Mouse (Mus musculus) spleen, adult 2 months (tissue): ENCODE measurements around the gene Serpina3m. TPM values are rescaled to one million over a fixed set of nuclear protein-coding genes. Genes with fewer than 3 reads are reported as not detected.
"Not testable (repeated sequence)": the region's sequence is repeated elsewhere in the genome, so short reads cannot be mapped to it uniquely, and the experiment has no call there.

Experiments
- DNase-seq, 2 experiments: peaks; one replicate each; pipeline versions ENCODE4 v3.0.0 to v3.0.0-alpha.2; 2012 to 2021; ENCODE audit warnings: low spot score in 2 of 2, low read depth in 1 of 2
- H3K27ac ChIP-seq: fragments of 200-500 bp; 2 replicates; pipeline ENCODE4 v1.5.1; 2012; ENCODE audit warnings: low read length, inconsistent platforms; ENCODE audit not compliant: insufficient read depth
- H3K27me3 ChIP-seq: fragments of 200-500 bp; 2 replicates; pipeline ENCODE4 v1.6.1; 2012; ENCODE audit warnings: mild to moderate bottlenecking, moderate library complexity, low read length, inconsistent platforms; ENCODE audit not compliant: control insufficient read depth, insufficient read depth
- H3K36me3 ChIP-seq: fragments of 200-500 bp; 2 replicates; pipeline ENCODE4 v1.6.1; 2012; ENCODE audit warnings: mild to moderate bottlenecking, low read length, inconsistent platforms; ENCODE audit not compliant: control insufficient read depth, insufficient read depth
- H3K4me1 ChIP-seq: fragments of 200-500 bp; 2 replicates; pipeline ENCODE4 v1.6.1; 2011; ENCODE audit warnings: inconsistent platforms; ENCODE audit not compliant: control insufficient read depth, insufficient read depth, insufficient read length
- H3K4me3 ChIP-seq: fragments of 200-500 bp; 2 replicates; pipeline ENCODE4 v1.5.1; 2011; ENCODE audit warnings: mild to moderate bottlenecking, inconsistent platforms; ENCODE audit not compliant: insufficient read depth, insufficient read length; ENCODE audit errors: extremely low read depth
- CTCF ChIP-seq: fragments of 200-500 bp; IDR thresholded peaks from 2 replicates; pipeline ENCODE4 v1.5.1; 2011; ENCODE audit warnings: mild to moderate bottlenecking, inconsistent platforms; ENCODE audit not compliant: insufficient read depth, insufficient read length, insufficient replicate concordance; ENCODE audit errors: extremely low read depth
- POLR2A ChIP-seq: fragments of 200-500 bp; IDR thresholded peaks from 2 replicates; pipeline ENCODE4 v1.6.1; 2011; ENCODE audit warnings: low read depth, low read length, inconsistent platforms
- WGBS: fragments of 180-500 bp; shearing (Covaris S2); methylation state at CpG from one replicate; pipeline ENCODE4 v1.1.7; 2018; 5-methylcytosine and 5-hydroxymethylcytosine counted together
- polyA plus RNA-seq: library from polyadenylated mRNA; depleted of rRNA; stranded (reverse); fragments of >200 nt; gene quantifications from 2 replicates; pipeline ENCODE4 v1.2.3, GENCODE M21; 2012

The Serpina3m gene
- polyA plus RNA-seq, 1 experiment = not detected

GRCm38 (mm10) chr12:104388477-104388876, 50.2 kb downstream of the Serpina3m start:
- Histone ChIP-seq H3K27ac (no peak overlapping the region), H3K4me3 (no peak overlapping the region), H3K36me3 (no peaks in the 10 kb centered on the region), H3K4me1 (no peaks in the 10 kb centered on the region), H3K27me3 (no peaks in the 10 kb centered on the region)
- DNase-seq = no peak
- TF ChIP-seq CTCF (no peak), POLR2A (no peak)

GRCm38 (mm10) chr12:104391057-104391456, 52.8 kb downstream of the Serpina3m start:
- not testable (repeated sequence) for H3K27ac ChIP-seq, H3K36me3 ChIP-seq, H3K4me3 ChIP-seq, DNase-seq, H3K27me3 ChIP-seq, H3K4me1 ChIP-seq
- 33% methylated on average over 2 of the region's 2 CpGs for WGBS

GRCm38 (mm10) chr12:104403968-104404367, 65.7 kb downstream of the Serpina3m start:
- Histone ChIP-seq H3K27ac (no peak overlapping the region), H3K4me1 (no peaks in the 10 kb centered on the region), H3K4me3 (no peak overlapping the region), H3K27me3 (no peaks in the 10 kb centered on the region), H3K36me3 (no peaks in the 10 kb centered on the region)
- WGBS = 77% methylated on average over 5 of the region's 5 CpGs
- no peak for TF ChIP-seq POLR2A
- TF ChIP-seq CTCF = no peak
- DNase-seq = no peak

- H3K4me3 ChIP-seq = no peak within 1 kb of the TSS
- 78% methylated on average over 4 of the region's 4 CpGs for WGBS
- no peak for TF ChIP-seq CTCF
- TF ChIP-seq POLR2A = no peak
- H3K27ac ChIP-seq = no peak within 1 kb of the TSS
- no peak for DNase-seq
- no peaks in the 10 kb centered on the region for H3K4me1 ChIP-seq
- H3K27me3 ChIP-seq = no peaks in the 10 kb centered on the region
- no peaks in the 10 kb centered on the region for H3K36me3 ChIP-seq
These were observed 68.2 kb downstream of the Serpina3m start, which contains the start of gene Serpina3n for GRCm38 (mm10) chr12:104406454-104406885. Gene Serpina3n (plus strand): TSS chr12:104406729.

GRCm38 (mm10) chr12:104412507-104412906, 74.2 kb downstream of the Serpina3m start:
- 34% methylated on average over 6 of the region's 6 CpGs for WGBS
- H3K27ac ChIP-seq = no peak overlapping the region
- H3K4me3 ChIP-seq = no peak overlapping the region
- no peak for TF ChIP-seq POLR2A
- H3K36me3 ChIP-seq = no peaks in the 10 kb centered on the region
- no peak for DNase-seq
- no peaks in the 10 kb centered on the region for H3K4me1 ChIP-seq
- no peaks in the 10 kb centered on the region for H3K27me3 ChIP-seq

GRCm38 (mm10) chr12:104414576-104414975, 76.3 kb downstream of the Serpina3m start:
- H3K4me1 ChIP-seq = no peaks in the 10 kb centered on the region
- TF ChIP-seq CTCF (no peak), POLR2A (no peak)
- no peaks in the 10 kb centered on the region for H3K27me3 ChIP-seq
- no peaks in the 10 kb centered on the region for H3K36me3 ChIP-seq
- WGBS = 83% methylated on average over 2 of the region's 2 CpGs
- H3K4me3 ChIP-seq = no peak overlapping the region
- H3K27ac ChIP-seq = no peak overlapping the region
- DNase-seq = no peak

- Histone ChIP-seq H3K36me3 (no peaks in the 10 kb centered on the region), H3K4me1 (no peaks in the 10 kb centered on the region), H3K27ac (no peak overlapping the region), H3K27me3 (no peaks in the 10 kb centered on the region), H3K4me3 (no peak overlapping the region)
- TF ChIP-seq CTCF (no peak), POLR2A (no peak)
- WGBS = 66% methylated on average over 6 of the region's 6 CpGs
- no peak for DNase-seq
These were observed 77.5 kb downstream of the Serpina3m start for GRCm38 (mm10) chr12:104415625-104416315.
